Mouse (Mus musculus): ENCODE measurements at regions not wholly inside any gene's neighbourhood (a gene's known extent, or its start where the extent isn't known, plus 50 kb on each side); places are given as distances from the start of the nearest gene placed in this dataset.

DNA sequence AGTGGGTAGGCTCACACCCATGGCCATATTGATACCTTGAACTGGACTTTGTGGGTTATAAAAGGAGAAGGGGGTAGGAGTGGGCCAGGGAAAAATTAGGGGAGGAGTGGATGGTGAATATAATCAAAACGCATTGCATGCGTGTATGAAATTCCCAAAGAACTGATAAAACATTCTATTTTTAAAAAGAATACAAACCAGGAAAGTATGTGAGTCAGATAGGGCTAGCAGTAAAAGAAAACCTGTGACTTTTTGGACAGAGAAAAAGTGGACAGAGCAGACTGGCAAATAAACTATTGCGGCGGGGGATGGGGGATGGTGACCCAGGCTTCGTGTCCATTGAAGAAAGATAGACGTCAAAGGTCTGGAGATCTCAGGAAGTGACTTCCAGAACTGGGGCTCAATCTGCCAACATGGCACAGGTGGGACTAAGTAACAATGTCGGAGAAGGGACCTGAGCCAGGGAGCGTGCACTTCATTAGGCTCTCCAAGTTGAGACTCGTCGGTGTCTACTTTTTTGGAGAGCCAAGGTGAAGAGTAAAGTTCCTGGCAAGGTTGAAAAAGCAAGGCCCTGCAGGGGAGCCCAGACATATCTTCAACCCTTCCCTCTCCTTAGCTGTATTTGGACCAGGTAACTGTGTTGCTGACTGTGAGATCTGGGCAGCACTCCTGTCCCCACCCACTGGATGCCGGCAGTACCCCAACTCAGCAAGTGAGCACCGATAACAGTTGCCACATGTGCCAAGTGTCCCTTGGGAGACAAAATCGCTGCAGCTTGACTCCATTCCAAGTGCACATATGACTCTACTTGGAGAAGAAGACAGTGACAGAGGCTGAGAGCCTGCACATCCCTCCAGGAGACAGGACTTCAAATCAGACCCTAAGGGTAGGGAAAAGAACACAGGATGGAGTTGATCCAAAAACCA lies 103.1 kb upstream of the Nfe2l3 start:
- Histone ChIP-seq H3K36me3 (ENCODE audit: control insufficient read depth, insufficient read depth, low read length) (no peaks in the 10 kb centered on the region), H3K4me3 (ENCODE audit: control insufficient read depth, low read depth, low read length) (no peak overlapping the region), H3K27me3 (ENCODE audit: control insufficient read depth, insufficient read depth, low read length) (no peaks in the 10 kb centered on the region), H3K4me1 (ENCODE audit: control insufficient read depth, insufficient read depth, low read length) (no peaks in the 10 kb centered on the region; the same call in none of the 2 replicates), H3K27ac (ENCODE audit: control insufficient read depth, insufficient read depth, low read depth, low read length) (no peak overlapping the region)
- TF ChIP-seq CTCF (IDR thresholded peaks at IDR 0.05; ENCODE audit: control insufficient read depth, insufficient read depth, insufficient replicate concordance, low read depth, low read length), result no peak
- TF ChIP-seq POLR2A (IDR thresholded peaks at IDR 0.05; ENCODE audit: control insufficient read depth, low read depth, low read length), result no peak

DNA sequence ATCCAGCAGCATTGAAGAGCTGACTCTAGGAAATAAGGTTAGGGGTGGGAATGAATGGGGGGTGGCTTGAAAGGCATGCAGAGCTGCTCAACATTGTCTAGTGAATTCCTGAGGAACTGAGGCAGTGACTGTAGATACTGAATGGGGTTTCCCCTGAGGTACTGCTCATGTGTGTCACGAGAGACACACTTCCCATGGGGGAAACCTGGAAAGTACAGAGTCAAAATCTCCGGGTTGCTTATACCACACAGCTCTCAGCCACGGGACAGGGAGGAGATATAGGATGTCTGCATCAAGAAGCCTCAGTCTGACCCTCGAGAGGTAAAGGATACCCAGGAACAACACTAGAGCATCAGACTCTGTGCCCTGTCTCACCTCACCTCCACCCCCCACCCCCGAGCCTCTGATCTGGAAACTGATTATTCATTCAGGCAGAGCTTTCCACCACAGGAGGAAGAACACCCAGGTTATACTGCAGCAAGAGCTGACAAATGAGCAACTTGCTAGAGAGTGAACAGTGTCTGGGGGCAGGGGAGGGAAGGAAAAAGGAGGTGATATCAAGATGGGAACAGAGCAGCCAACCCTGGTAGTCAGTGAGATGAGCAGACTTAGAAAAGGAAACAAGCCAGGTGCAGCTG lies 102.3 kb upstream of the Nfe2l3 start:
- H3K4me1 ChIP-seq (ENCODE audit: control insufficient read depth, insufficient read depth, low read length), result no peaks in the 10 kb centered on the region; the same call in none of the 2 replicates
- no peak for TF ChIP-seq POLR2A (IDR thresholded peaks at IDR 0.05; ENCODE audit: control insufficient read depth, low read depth, low read length)
- no peak for TF ChIP-seq CTCF (IDR thresholded peaks at IDR 0.05; ENCODE audit: control insufficient read depth, insufficient read depth, insufficient replicate concordance, low read depth, low read length)
- no peaks in the 10 kb centered on the region for H3K27me3 ChIP-seq (ENCODE audit: control insufficient read depth, insufficient read depth, low read length)
- H3K36me3 ChIP-seq (ENCODE audit: control insufficient read depth, insufficient read depth, low read length), result no peaks in the 10 kb centered on the region
- H3K27ac ChIP-seq (ENCODE audit: control insufficient read depth, insufficient read depth, low read depth, low read length), result no peak overlapping the region
- H3K4me3 ChIP-seq (ENCODE audit: control insufficient read depth, low read depth, low read length), result no peak overlapping the region

DNA sequence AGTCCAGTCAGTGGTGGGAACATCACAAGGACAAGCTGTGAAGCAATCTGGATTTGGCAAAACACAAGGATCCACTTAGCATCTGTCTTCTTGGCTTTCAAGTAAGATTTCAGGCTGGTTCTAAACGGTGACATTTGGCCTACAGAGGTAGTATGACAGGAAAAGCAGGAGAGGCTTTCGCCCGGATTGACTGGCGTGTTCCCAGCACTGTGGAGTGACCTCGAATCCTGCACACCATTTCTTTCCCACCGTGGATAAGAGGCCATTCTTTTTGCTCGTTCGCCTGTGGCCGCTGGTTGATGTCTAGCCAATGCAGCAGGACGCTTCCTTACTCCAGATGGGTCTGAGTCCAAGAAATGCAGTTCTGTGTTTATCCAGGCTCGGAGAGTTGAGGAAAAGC lies 99.6 kb upstream of the Nfe2l3 start:
- H3K4me3 ChIP-seq (ENCODE audit: control insufficient read depth, low read depth, low read length), result no peak overlapping the region
- H3K27ac ChIP-seq (ENCODE audit: control insufficient read depth, insufficient read depth, low read depth, low read length), result no peak overlapping the region; the same call in none of the 2 replicates

DNA sequence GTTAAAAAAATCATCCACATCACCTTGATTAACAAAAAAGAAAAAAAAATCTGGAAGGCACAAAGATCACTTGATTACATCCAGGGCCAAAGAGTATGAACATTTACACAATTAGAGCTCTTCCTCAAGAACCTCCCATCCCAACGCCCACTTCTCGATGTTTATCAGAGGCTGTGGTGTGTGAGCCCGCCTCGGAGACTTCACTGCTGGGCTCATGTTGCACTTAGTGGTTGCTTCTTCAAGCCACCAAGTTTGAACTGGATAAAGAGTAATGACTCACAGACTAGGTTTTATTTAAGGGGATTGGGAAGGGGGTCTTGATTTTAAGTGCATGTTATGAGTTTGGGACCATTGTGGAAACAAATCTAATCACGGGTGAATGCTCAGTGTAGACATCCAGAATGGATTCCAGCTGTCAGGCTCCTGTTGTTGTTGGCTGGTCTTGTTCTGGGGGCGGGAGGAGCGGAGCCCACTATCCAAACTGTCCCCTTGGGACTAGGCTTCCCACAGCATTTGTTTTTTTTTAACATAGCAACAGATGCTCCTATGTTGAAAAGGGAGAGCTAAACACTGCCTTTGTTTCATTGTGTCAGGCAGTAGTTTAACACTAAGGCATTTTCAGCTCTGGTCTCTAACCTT lies 98.6 kb upstream of the Nfe2l3 start:
- Histone ChIP-seq H3K27ac (ENCODE audit: control insufficient read depth, insufficient read depth, low read depth, low read length) (peak overlapping the region; percentile 21; the same call in 1 of the 2 replicates), H3K4me1 (ENCODE audit: control insufficient read depth, insufficient read depth, low read length) (no peaks in the 10 kb centered on the region; the same call in none of the 2 replicates), H3K4me3 (ENCODE audit: control insufficient read depth, low read depth, low read length) (no peak overlapping the region), H3K36me3 (ENCODE audit: control insufficient read depth, insufficient read depth, low read length) (no peaks in the 10 kb centered on the region), H3K27me3 (ENCODE audit: control insufficient read depth, insufficient read depth, low read length) (no peaks in the 10 kb centered on the region)
- TF ChIP-seq CTCF (IDR thresholded peaks at IDR 0.05; ENCODE audit: control insufficient read depth, insufficient read depth, insufficient replicate concordance, low read depth, low read length), result no peak
- TF ChIP-seq POLR2A (IDR thresholded peaks at IDR 0.05; ENCODE audit: control insufficient read depth, low read depth, low read length), result no peak

More for the DNA sequence above, 99.6 kb upstream of the Nfe2l3 start:
- Histone ChIP-seq H3K36me3 (ENCODE audit: control insufficient read depth, insufficient read depth, low read length) (no peaks in the 10 kb centered on the region), H3K27me3 (ENCODE audit: control insufficient read depth, insufficient read depth, low read length) (no peaks in the 10 kb centered on the region), H3K4me1 (ENCODE audit: control insufficient read depth, insufficient read depth, low read length) (no peaks in the 10 kb centered on the region; the same call in none of the 2 replicates)
- TF ChIP-seq POLR2A (IDR thresholded peaks at IDR 0.05; ENCODE audit: control insufficient read depth, low read depth, low read length), result no peak
- TF ChIP-seq CTCF (IDR thresholded peaks at IDR 0.05; ENCODE audit: control insufficient read depth, insufficient read depth, insufficient replicate concordance, low read depth, low read length), result no peak

DNA sequence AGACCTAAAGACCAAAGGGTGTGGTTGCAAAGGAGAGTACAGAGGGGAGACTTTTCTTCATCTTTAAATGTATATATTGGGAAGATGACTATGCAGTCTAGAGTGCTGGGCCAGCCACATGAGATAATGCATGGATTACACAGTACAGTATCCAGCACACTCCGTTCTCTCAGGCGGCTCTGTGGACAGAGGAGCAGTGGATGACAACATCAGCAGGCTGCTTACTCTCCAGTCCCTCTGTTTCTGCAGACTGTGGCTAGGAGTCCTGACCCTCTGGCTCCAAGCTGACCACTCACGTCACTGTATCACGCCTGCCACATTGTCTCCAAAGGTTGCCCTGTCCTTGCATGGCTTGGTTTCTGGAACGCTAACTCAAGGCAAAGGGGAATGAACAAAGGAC lies 97.2 kb upstream of the Nfe2l3 start:
- no peaks in the 10 kb centered on the region; the same call in none of the 2 replicates for H3K4me1 ChIP-seq (ENCODE audit: control insufficient read depth, insufficient read depth, low read length)
- no peak for TF ChIP-seq CTCF (IDR thresholded peaks at IDR 0.05; ENCODE audit: control insufficient read depth, insufficient read depth, insufficient replicate concordance, low read depth, low read length)
- TF ChIP-seq POLR2A (IDR thresholded peaks at IDR 0.05; ENCODE audit: control insufficient read depth, low read depth, low read length), result no peak
- H3K36me3 ChIP-seq (ENCODE audit: control insufficient read depth, insufficient read depth, low read length), result no peaks in the 10 kb centered on the region
- no peak overlapping the region for H3K4me3 ChIP-seq (ENCODE audit: control insufficient read depth, low read depth, low read length)
- no peaks in the 10 kb centered on the region for H3K27me3 ChIP-seq (ENCODE audit: control insufficient read depth, insufficient read depth, low read length)
- H3K27ac ChIP-seq (ENCODE audit: control insufficient read depth, insufficient read depth, low read depth, low read length), result no peak overlapping the region

DNA sequence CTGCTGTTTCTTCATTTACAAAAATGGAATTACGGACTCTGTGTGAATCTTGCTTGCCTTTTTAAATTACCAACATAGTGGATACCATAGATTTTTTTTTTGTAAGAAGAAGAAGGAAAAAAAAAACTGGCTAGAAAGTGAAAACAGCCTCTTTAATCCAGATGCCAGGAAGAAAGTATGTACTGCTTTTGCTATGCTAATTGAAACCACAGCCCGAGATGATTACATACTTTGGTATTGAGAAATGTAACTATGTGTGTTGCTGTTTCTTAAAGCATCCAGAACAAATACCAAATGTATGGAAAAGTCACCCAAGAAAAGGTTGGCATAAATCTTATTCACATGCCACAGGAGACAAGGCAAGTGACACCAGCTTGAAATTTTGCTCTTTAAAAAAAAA lies 93.2 kb upstream of the Nfe2l3 start:
- Histone ChIP-seq H3K36me3 (ENCODE audit: control insufficient read depth, insufficient read depth, low read length) (no peaks in the 10 kb centered on the region), H3K27ac (ENCODE audit: control insufficient read depth, insufficient read depth, low read depth, low read length) (no peak overlapping the region), H3K4me3 (ENCODE audit: control insufficient read depth, low read depth, low read length) (no peak overlapping the region), H3K4me1 (ENCODE audit: control insufficient read depth, insufficient read depth, low read length) (peaks cover 5% of the 10 kb centered on the region; the same call in 1 of the 2 replicates), H3K27me3 (ENCODE audit: control insufficient read depth, insufficient read depth, low read length) (no peaks in the 10 kb centered on the region)
- TF ChIP-seq POLR2A (IDR thresholded peaks at IDR 0.05; ENCODE audit: control insufficient read depth, low read depth, low read length) (no peak), CTCF (IDR thresholded peaks at IDR 0.05; ENCODE audit: control insufficient read depth, insufficient read depth, insufficient replicate concordance, low read depth, low read length) (no peak)

DNA sequence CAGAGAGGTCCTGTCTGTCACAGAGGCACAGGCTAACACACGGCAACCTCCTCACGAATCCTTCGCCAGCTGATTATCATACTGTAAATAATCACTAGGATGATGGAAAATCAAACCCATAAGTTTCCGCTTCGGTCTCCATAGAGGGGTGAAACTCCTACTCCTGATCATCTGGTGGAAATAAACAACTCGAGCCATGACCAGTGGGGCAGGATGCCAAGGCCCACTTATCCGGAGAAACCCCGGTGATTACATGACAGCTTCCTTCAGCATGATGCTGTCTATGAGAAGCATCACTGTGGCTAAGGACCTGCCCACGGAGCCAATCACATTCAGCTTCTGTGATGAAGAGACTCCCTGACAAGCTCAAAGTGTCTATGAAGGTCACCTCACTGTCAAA lies 84.7 kb upstream of the Nfe2l3 start:
- Histone ChIP-seq H3K27ac (ENCODE audit: control insufficient read depth, insufficient read depth, low read depth, low read length) (no peak overlapping the region), H3K4me1 (ENCODE audit: control insufficient read depth, insufficient read depth, low read length) (peaks cover 5% of the 10 kb centered on the region; the same call in 1 of the 2 replicates), H3K27me3 (ENCODE audit: control insufficient read depth, insufficient read depth, low read length) (no peaks in the 10 kb centered on the region), H3K4me3 (ENCODE audit: control insufficient read depth, low read depth, low read length) (no peak overlapping the region), H3K36me3 (ENCODE audit: control insufficient read depth, insufficient read depth, low read length) (no peaks in the 10 kb centered on the region)
- TF ChIP-seq CTCF (IDR thresholded peaks at IDR 0.05; ENCODE audit: control insufficient read depth, insufficient read depth, insufficient replicate concordance, low read depth, low read length) (no peak), POLR2A (IDR thresholded peaks at IDR 0.05; ENCODE audit: control insufficient read depth, low read depth, low read length) (no peak)
